Mouse (Mus musculus) right cerebral cortex, postnatal 10 days (tissue): ENCODE measurements around the gene Zdhhc19.

Source experiments
- DNase-seq, 2 experiments: peaks; one replicate each; pipeline ENCODE4 v3.0.0; 2021; ENCODE audit warnings: low spot score in 2 of 2

Gene Zdhhc19

GRCm38 (mm10) chr16:32516006-32516962 lies 20.2 kb downstream of the Zdhhc19 start:
- DNase-seq, result peak; percentile 81 to 93

DNA sequence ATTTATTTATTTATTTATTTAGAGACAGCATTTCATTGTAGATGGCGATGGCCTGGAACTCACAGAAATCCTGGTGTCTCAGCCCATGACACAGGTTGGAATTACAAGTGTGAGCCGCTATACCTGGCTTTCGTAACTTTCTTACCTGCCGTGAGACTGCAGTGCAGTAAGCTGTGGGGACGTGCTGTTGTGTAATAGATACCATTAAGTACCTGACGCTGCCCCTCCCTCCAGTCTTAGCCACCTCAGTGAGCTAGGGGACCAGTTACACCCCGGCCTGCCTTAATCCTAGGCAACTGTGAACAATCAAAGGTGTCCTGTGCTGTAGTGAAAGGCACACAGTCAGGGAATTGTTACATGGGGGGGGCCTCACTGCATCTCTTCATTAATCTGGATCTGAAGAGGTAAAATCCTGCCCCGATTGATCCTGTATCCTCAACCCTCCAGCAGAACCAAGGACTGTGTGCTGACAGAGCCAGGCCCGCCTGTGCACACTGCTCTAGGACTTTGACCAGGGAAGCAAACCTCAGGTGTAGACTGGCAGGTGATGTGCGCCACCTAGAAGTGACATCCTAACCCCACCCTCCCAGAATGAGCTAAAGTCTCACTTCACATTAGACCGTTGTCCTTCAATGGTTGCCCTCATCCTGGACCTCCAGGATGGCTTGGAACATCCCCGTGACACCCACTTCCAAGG lies 21.9 kb downstream of the Zdhhc19 start:
- DNase-seq, result no peak

DNA sequence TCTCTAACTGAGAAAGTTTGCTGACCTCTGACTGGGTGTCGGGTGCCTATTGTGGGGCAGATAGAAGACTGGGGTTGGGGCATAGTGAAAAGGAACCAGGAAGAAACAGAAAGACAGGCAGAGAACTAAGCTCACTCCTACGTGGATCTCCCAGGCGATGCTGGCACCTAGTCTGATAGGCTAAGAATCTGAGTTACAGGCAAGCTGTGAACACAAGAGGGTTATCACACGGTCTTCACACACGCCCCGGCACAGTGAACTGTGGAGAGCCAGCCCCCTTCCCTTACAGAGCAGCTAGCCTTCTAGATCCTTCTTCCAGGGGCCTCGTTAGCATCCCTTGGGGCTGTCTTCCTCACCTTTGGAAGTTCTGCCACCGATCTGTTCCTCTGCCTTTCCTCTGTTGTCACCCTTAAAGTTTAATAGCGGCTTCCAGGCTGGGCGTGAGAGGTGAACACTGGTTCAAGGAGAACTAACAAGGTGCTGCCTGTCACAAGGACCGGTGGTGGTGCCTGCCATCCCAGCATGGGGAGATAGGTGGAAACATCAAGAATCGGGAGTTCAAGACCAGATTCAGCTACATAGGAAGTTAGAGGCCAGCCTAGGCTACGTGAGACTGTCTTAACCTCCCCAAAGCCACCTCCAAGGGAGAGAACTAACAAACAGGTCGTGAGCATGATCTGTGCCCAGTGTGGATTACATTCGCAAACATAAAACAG lies 23.7 kb downstream of the Zdhhc19 start:
- DNase-seq, result no peak

DNA sequence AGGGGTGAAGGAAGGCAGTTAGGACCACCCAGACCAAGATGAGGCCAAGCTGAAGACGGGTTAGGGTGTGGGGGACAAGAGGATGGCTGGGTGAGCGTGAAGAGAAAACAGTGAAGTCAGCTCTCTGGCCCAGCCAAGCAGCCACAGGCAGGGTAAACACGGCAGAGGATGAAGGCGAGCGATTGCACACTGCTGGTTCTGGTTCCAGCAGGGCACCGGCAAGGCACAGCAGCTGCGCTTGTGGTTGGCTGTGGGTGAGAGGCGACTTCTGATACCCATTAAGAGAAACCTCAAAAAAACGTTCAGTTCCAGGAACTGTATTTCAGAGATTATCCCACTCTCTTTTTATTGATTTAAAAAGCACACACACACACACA lies 24.3 kb downstream of the Zdhhc19 start:
- no peak for DNase-seq

GRCm38 (mm10) chr16:32522578-32523194 lies 26.6 kb downstream of the Zdhhc19 start:
- DNase-seq, result no peak

- DNase-seq, result no peak
Observed at GRCm38 (mm10) chr16:32523462-32524243, 27.6 kb downstream of the Zdhhc19 start.

GRCm38 (mm10) chr16:32524244-32524615 lies 28.2 kb downstream of the Zdhhc19 start:
- no peak for DNase-seq

GRCm38 (mm10) chr16:32526906-32527305 lies 30.8 kb downstream of the Zdhhc19 start:
- DNase-seq, result no peak

GRCm38 (mm10) chr16:32532878-32533826 lies 37.1 kb downstream of the Zdhhc19 start:
- DNase-seq, result no peak

- DNase-seq, result no peak
Observed at GRCm38 (mm10) chr16:32535157-32535751, 39.2 kb downstream of the Zdhhc19 start.

DNA sequence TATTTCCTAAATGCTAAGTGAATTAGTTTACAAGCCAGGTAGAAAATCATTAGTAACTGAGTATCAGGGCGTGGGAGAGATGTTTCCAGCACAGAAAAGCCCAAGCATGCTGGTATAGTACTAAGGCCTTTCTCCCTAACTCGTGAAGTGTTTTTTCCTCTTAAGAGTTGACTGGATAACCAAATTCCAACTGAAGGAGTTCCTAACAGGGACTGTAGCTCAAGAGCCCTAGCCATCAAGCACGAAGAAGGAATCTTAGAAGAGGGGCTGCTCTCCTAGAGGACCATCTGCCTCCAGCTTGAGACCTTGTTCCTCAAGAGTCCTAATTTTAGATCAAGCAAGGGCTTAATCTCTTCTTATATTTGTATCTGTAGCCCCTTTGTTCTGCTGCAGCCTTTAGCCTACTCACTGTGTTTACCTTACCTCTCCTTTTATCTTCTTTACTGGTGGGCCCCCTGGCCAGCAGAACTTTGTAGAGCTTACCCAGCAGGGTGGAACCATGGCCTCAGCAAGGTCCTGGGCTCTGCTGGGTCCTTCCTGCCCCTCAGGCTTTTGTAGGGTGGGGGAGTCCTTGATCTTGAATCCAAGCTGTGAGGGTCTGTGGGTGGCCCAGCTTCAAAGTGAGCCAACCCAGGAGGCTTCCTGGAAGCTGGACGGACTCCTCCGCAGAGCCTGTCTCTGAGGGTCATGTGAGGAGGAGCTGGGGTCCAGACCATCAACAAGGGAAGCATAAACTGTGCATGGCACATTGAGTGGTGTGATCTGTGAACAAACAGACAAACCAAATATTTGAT lies 42.0 kb downstream of the Zdhhc19 start:
- no peak for DNase-seq

DNA sequence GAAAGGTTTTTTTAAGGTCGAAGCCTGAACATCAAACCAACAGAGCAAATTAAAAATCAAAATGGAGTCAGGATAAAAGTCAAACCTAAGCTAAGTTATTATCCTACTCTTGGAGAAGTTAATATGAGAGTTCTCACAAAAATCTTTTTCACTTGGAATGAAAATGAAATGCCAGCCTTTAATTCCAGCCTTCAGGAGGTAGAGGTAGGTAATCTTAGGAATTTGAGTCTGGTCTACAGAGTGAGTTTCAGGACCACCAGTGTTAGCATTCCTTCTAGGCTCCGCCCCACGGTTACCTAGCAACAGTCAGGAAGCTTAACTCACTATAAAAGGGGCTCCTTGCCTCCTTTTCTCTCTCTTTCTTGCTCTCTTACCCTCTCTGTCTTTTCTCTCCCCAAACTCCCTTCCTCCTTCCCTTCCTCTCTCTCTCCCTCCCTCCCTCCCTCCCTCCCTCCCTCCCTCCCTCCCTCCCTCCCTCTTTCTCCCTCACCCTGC lies 42.7 kb downstream of the Zdhhc19 start:
- no peak for DNase-seq

- no peak for DNase-seq
Observed at GRCm38 (mm10) chr16:32541338-32542179, 45.5 kb downstream of the Zdhhc19 start.

- DNase-seq, result no peak
Observed at GRCm38 (mm10) chr16:32543422-32543821, 47.4 kb downstream of the Zdhhc19 start.

- DNase-seq, result no peak
Observed at GRCm38 (mm10) chr16:32547156-32548068, 51.3 kb downstream of the Zdhhc19 start.

DNA sequence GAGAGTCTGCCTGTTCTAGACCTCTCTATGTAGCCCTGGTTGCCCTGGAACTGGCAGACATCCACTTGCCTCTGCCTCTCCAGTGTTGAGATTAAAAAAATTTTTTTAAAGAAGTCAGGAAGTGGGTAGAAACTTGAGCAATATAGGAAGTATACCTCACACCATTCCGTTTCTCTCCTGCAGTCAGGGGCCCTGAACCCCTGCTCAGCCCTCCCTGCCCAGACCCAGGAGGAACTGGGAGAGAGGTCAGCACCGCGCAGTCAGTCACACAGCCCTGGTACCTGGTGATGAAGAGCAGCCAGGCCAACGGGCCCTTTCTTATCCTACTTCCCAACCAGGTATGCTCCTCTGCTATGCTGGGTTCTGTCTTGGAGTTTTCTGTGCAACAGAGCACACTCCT lies 54.0 kb downstream of the Zdhhc19 start:
- no peak for DNase-seq

DNA sequence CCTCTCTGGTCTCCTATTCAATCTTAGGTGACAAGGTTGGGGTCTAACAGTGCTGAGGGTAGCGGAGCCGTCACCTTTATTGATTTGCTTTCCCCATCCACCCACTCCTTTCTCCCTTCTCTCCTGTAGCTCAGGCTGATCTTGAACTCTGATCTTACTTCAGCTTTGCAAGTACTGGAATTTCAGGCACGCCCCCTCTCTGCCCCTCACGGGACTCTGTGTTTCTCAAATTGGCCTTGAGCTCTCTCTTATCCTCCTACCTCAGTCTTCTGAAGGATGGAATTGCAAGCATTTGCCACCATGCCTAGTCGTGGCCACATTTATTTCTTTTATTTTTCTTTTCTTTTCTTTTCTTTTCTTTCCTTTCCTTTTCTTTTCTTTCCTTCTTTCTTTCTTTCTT lies 54.4 kb downstream of the Zdhhc19 start:
- no peak for DNase-seq
